Mouse (Mus musculus) liver, embryonic 12.5 days (tissue): ENCODE data around the gene Lrrc29. TPM values are rescaled to one million over a fixed set of nuclear protein-coding genes. Genes with fewer than 3 reads are reported as not detected.
A peak's percentile ranks its signal among the peaks of the same experiment; 100 is the strongest.

ENCODE experiments used
- ATAC-seq: fragments of 200-750 bp; cut with Nextera tagmentation; 2 replicates; pipeline ENCODE4 v1.8.0; 2017; ENCODE audit warnings: moderate number of reproducible peaks, mild to moderate bottlenecking, moderate library complexity
- H3K27ac ChIP-seq: fragments of 300-500 bp; sonication (generic); 2 replicates; pipeline ENCODE4 v1.5.1; 2016; ENCODE audit warnings: mild to moderate bottlenecking
- H3K27me3 ChIP-seq: fragments of 300-500 bp; sonication (generic); replicated peaks from 2 replicates; pipeline ENCODE4 v1.6.1; 2016; ENCODE audit warnings: mild to moderate bottlenecking, moderate library complexity
- H3K36me3 ChIP-seq: fragments of 300-500 bp; sonication (generic); 2 replicates; pipeline ENCODE4 v1.6.1; 2016; ENCODE audit warnings: mild to moderate bottlenecking, moderate library complexity
- H3K4me1 ChIP-seq: fragments of 300-500 bp; sonication (generic); 2 replicates; pipeline ENCODE4 v1.6.1; 2016
- H3K4me2 ChIP-seq: fragments of 300-500 bp; sonication (generic); 2 replicates; pipeline ENCODE4 v1.6.1; 2016; ENCODE audit warnings: mild to moderate bottlenecking, moderate library complexity
- H3K4me3 ChIP-seq: fragments of 300-500 bp; sonication (generic); 2 replicates; pipeline ENCODE4 v1.5.1; 2016; ENCODE audit warnings: mild to moderate bottlenecking, moderate library complexity
- H3K9ac ChIP-seq: fragments of 300-500 bp; sonication (generic); 2 replicates; pipeline ENCODE4 v1.6.1; 2016; ENCODE audit warnings: mild to moderate bottlenecking, moderate library complexity
- H3K9me3 ChIP-seq: fragments of 300-500 bp; sonication (generic); replicated peaks from 2 replicates; pipeline ENCODE4 v1.6.1; 2016; ENCODE audit warnings: mild to moderate bottlenecking, moderate library complexity
- WGBS: fragments of 180-500 bp; shearing (Covaris S2); methylation state at CpG from one replicate; pipeline ENCODE4 v1.1.7; 2016; ENCODE audit not compliant: insufficient replicate concordance; 5-methylcytosine and 5-hydroxymethylcytosine counted together
- polyA plus RNA-seq: library from polyadenylated mRNA; unstranded; fragments of >200 nt; fragmentation: Nextera tagmentation; extraction: Ambion mirVana; gene quantifications from 2 replicates; pipeline ENCODE4 v1.2.1, GENCODE M21; 2016

Lrrc29 gene
- polyA plus RNA-seq, 1 experiment from 2014 or later, result 9.9 TPM

DNA sequence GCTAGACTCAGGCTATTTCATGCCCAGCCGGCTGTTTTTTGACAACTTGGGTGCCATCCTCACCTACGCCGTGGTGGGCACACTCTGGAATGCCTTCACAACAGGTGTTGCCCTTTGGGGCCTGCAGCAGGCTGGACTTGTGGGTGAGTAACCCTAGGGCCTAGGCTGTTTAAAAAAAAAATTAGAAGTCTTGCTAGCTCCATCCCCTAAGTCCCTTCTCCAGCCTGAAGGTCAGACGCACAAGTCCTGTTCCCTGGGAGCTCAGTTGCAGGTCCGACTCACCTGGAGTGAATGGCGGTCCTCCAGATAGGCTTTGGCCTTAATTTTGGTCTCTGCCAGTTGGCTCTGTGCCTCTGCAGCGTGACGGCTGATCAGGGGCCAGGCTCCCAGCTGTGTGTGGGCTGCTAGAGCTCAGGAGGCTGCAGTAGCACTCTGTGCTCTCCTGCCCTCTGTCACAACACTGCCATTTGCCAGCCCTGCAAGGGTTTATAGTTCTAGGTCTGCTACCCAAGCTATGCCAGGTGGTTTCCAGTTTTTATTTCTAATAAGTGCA is 27.6 kb upstream of the Lrrc29 start:
- Histone ChIP-seq H3K9me3 (no peaks in the 10 kb centered on the region), H3K4me3 (no peak overlapping the region), H3K4me2 (no peak overlapping the region), H3K9ac (no peak overlapping the region), H3K27me3 (peaks cover 65% of the 10 kb centered on the region), H3K36me3 (no peaks in the 10 kb centered on the region), H3K4me1 (peaks cover 16% of the 10 kb centered on the region), H3K27ac (no peak overlapping the region)
- 77% methylated on average over 8 of the region's 8 CpGs for WGBS
- ATAC-seq, result no peak

DNA sequence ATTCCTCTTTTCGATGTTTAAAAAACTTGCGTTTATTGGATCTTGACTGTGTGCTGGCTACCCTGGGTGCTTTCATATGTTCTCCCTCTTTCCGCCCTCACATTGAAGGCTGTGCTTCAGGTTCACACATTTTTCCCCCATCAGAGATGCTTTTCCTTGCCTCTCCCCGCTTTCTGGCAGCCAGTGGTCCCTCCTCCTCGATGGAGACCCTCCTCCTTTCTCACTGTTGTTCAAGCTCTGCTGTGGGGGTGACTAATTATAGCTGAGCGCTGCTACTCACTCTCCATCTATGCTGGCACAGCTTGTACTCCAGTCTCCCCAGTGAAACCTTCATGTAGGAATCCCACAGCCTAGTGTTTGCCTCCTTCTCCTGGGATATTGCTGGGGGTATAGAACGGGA is 24.1 kb upstream of the Lrrc29 start:
- no peak overlapping the region for H3K4me3 ChIP-seq
- 48% methylated on average over 7 of the region's 7 CpGs for WGBS
- H3K9me3 ChIP-seq, result no peaks in the 10 kb centered on the region
- no peak overlapping the region for H3K4me2 ChIP-seq
- H3K27me3 ChIP-seq, result peaks cover 84% of the 10 kb centered on the region
- no peak overlapping the region for H3K9ac ChIP-seq
- peaks cover 44% of the 10 kb centered on the region for H3K4me1 ChIP-seq
- ATAC-seq, result no peak
- no peak overlapping the region for H3K27ac ChIP-seq
- no peaks in the 10 kb centered on the region for H3K36me3 ChIP-seq

DNA sequence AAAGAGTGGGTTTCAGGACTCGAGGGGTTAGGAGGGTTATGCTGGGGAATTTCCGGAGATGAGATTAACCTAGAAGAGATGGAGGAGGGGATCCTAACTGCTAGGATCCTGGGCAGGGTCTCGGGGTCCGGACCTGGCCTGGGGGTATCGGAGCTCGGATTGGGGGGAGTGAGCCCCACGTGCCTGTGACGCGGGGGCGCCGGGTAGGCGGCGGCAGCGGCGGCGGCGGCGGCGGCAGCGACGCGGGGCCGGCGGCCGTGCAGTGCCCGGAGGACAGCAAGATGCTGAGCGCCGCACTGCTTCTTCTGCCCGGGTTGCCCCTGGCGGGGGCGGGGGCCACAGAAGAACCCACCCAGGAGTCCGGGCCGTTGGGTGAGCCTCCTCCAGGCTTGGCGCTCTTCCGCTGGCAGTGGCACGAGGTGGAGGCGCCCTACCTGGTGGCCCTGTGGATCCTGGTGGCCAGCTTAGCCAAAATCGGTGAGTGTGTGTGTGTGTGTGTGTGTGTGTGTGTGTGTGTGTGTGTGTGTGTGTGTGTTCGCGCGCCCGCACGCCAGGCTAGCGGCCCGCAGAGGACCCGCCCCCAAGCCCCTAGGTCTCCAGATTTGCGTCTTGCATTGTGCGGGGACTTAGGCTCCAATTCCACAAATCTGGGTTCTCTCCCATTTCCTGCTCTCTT is 23.2 kb upstream of the Lrrc29 start:
- 3% methylated on average over 40 of the region's 48 CpGs for WGBS
- peaks cover 51% of the 10 kb centered on the region for H3K4me1 ChIP-seq
- no peak overlapping the region for H3K27ac ChIP-seq
- H3K9ac ChIP-seq, result peak overlapping the region; percentile 54
- H3K36me3 ChIP-seq, result no peaks in the 10 kb centered on the region
- peaks cover 91% of the 10 kb centered on the region for H3K27me3 ChIP-seq
- peak overlapping the region; percentile 70 for H3K4me3 ChIP-seq
- no peak for ATAC-seq
- H3K9me3 ChIP-seq, result no peaks in the 10 kb centered on the region
- H3K4me2 ChIP-seq, result peak overlapping the region; percentile 98

DNA sequence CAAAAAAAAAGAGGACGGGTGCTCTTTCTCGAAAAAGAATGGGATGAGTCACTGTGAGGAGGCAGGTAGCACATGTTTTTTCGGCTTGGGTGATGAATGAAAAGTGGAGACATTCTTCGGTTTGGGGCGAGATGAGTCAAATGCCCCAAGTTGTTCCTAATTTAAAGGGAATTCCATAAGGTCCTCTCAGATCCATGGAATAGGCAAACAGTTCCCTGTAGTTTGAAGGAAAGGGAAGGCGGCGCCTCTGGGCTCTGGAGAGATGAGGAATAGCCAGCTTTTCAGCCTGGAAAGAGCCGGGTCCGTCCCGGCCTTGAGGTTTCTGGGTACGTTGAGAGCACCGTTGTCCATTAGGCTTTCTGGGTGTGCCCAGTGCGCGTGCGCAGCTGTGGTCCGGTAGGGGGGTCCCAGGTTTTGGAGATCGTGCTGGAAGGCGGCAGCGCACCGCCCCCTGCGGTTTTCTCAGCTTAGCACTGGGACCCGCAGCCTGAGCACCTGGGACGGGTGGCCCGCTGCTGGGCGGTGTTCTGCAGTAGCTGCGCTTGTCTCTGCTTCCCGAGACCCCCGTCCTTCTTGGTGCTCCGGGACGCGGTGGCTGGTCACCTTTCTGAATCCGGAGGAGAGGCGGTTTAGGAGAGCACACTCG is 22.5 kb upstream of the Lrrc29 start, which contains the start of gene Slc9a5:
Gene Slc9a5, plus strand, starts transcription at position 394 of the 646 bp plus-strand sequence.
- no peaks in the 10 kb centered on the region for H3K9me3 ChIP-seq
- H3K36me3 ChIP-seq, result no peaks in the 10 kb centered on the region
- ATAC-seq, result no peak
- peaks cover 57% of the 10 kb centered on the region for H3K4me1 ChIP-seq
- peak within 1 kb of the TSS; percentile 70 for H3K4me3 ChIP-seq
- H3K9ac ChIP-seq, result peak within 1 kb of the TSS; percentile 77
- peak within 1 kb of the TSS; percentile 98 for H3K4me2 ChIP-seq
- 1% methylated on average over 34 of the region's 34 CpGs for WGBS
- H3K27me3 ChIP-seq, result peaks cover 89% of the 10 kb centered on the region
- H3K27ac ChIP-seq, result peak within 1 kb of the TSS; percentile 74; the same call in 1 of the 2 replicates

DNA sequence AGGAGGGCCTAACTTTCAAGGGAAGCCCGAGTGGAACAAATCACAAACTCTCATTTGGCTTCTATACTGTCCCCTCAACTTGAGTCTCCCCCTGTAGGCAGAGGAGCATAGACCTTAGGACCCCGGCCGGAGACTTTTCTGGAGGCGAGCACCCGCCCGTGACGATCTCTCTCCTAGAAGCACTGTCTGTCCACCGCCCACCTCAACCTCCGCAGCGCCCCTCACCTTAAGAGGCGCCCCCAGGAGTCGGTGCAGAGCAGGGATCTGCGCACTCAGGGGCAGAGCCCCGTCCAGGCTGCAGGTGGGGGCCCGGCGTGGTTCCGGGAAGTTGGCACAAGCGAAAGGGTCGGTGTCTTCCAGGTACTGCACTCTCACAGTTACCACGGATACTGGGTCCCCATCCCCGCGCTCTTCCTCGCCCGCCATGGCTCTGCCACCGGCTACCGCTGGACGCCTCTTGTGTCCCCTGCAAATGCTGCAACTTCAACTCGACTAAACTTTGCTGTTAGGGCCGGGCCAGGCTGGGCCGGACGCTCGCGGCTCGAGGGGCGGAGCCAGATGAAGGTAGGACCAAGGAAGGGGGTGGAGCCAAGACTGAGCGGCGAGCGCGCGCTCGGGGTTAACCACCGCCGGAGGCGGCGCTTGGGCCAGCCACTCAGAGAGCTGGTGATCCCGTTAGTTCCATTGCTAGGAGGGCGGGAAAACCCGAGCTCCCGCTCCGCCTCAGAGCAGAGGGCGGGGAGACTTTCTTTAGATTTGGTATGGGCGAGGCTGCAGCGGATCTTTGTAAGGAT is 21.5 kb upstream of the Lrrc29 start, which contains the start of gene Fhod1:
Gene Fhod1, minus strand, starts transcription at position 526 of the 794 bp plus-strand sequence.
- H3K9ac ChIP-seq, result peak within 1 kb of the TSS; percentile 77
- 1% methylated on average over 53 of the region's 53 CpGs for WGBS
- H3K27ac ChIP-seq, result peak within 1 kb of the TSS; percentile 74
- H3K36me3 ChIP-seq, result no peaks in the 10 kb centered on the region
- peak; percentile 91 for ATAC-seq
- no peaks in the 10 kb centered on the region for H3K9me3 ChIP-seq
- H3K4me3 ChIP-seq, result peak within 1 kb of the TSS; percentile 70
- peaks cover 81% of the 10 kb centered on the region for H3K27me3 ChIP-seq
- H3K4me2 ChIP-seq, result peak within 1 kb of the TSS; percentile 98
- peaks cover 62% of the 10 kb centered on the region for H3K4me1 ChIP-seq

GRCm38 (mm10) chr8:105346611-105347427 is 20.7 kb upstream of the Lrrc29 start:
- H3K9me3 ChIP-seq, result no peaks in the 10 kb centered on the region
- H3K9ac ChIP-seq, result peak overlapping the region; percentile 77
- no peaks in the 10 kb centered on the region for H3K36me3 ChIP-seq
- H3K4me1 ChIP-seq, result peaks cover 69% of the 10 kb centered on the region
- H3K4me2 ChIP-seq, result peak overlapping the region; percentile 98
- ATAC-seq, result no peak; the same call in 1 of the 2 replicates
- H3K27ac ChIP-seq, result peak overlapping the region; percentile 74
- 9% methylated on average over 34 of the region's 34 CpGs for WGBS
- H3K27me3 ChIP-seq, result peaks cover 74% of the 10 kb centered on the region
- H3K4me3 ChIP-seq, result peak overlapping the region; percentile 70

DNA sequence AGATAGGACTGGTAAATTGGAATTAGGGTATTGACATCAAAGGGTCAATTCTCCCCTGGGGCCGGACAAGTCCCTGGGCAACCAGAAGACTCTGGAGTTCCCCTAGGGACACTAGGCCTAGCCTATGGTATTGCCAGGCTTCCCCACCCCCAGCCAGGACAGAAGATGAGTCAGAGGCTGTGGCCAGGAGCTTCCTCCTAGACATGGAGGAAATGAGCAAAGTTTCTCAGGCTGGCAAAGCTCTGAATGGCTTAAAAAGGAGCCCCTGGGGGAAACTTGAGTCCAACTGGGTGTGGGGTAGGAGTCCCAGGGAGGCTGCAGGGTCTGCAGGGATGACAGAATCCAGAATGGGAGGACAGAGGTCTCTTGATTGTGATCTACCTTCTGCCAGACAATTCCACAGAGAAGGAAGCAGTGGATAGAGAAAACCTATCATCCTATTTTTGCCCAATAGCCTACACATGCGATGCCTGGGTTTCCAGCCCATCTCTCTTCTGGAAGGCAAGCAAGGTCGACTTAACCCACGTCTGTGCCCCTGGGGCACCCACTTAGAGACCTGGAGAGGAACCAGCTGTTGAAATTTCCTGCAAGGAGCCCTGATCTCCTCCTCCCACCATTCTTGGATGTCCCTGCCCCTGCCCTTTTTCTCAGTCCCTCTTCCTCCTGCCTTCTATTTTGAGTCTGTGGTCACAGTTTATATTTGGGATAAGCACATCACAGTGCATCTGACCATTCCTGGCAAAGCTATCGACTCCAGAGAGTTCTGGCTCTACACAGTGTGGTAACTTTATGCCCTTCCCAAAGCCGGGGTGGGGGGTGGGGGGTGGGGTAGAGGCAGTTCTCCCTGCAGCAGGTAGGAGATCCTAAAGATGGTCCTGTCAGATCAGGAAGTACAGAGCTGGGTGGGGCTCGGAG is 19.2 kb upstream of the Lrrc29 start:
- Histone ChIP-seq H3K9ac (no peak overlapping the region), H3K27me3 (peaks cover 59% of the 10 kb centered on the region), H3K9me3 (no peaks in the 10 kb centered on the region), H3K4me2 (peak overlapping the region; percentile 98), H3K4me1 (peaks cover 82% of the 10 kb centered on the region), H3K4me3 (no peak overlapping the region), H3K36me3 (no peaks in the 10 kb centered on the region), H3K27ac (peak overlapping the region; percentile 38; the same call in 1 of the 2 replicates)
- WGBS, result 20% methylated on average over 7 of the region's 7 CpGs
- ATAC-seq, result no peak

- peaks cover 46% of the 10 kb centered on the region for H3K27me3 ChIP-seq
- no peaks in the 10 kb centered on the region for H3K36me3 ChIP-seq
- 69% methylated on average over 8 of the region's 8 CpGs for WGBS
- H3K27ac ChIP-seq, result no peak overlapping the region
- no peak for ATAC-seq
- no peak overlapping the region for H3K4me3 ChIP-seq
- H3K4me2 ChIP-seq, result no peak overlapping the region
- no peaks in the 10 kb centered on the region for H3K9me3 ChIP-seq
- peaks cover 91% of the 10 kb centered on the region for H3K4me1 ChIP-seq
- H3K9ac ChIP-seq, result no peak overlapping the region; the same call in 1 of the 2 replicates
These were observed 17.9 kb upstream of the Lrrc29 start for GRCm38 (mm10) chr8:105343791-105344574.

GRCm38 (mm10) chr8:105342768-105343167 is 16.7 kb upstream of the Lrrc29 start:
- ATAC-seq, result no peak
- 51% methylated on average over 4 of the region's 4 CpGs for WGBS
- Histone ChIP-seq H3K4me2 (no peak overlapping the region), H3K36me3 (peaks cover under 1% of the 10 kb centered on the region; the same call in 1 of the 2 replicates), H3K27me3 (peaks cover 34% of the 10 kb centered on the region), H3K4me1 (peaks cover 92% of the 10 kb centered on the region), H3K4me3 (no peak overlapping the region), H3K9me3 (no peaks in the 10 kb centered on the region), H3K27ac (no peak overlapping the region), H3K9ac (no peak overlapping the region)

DNA sequence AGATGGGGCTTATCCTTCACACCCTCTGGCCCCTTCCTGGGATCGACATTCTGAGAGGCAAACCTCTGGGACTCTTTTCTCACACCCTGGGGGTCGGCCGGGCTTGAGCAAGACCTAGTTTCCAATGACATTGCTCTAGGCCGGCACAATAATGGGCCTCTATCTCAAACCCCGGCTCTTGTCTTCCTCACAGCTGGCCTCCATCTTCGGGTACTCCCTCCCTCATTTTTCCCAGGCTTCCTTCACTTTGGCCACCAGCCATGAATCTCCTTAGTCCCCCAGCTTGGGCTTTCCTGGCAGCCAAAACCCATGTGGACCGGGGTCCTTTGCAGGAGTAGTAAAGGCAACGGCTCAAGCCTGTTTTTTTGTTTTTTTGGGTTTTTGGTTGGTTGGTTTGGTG is 15.3 kb upstream of the Lrrc29 start:
- ATAC-seq, result no peak
- H3K4me1 ChIP-seq, result peaks cover 84% of the 10 kb centered on the region
- peaks cover 20% of the 10 kb centered on the region for H3K27me3 ChIP-seq
- no peaks in the 10 kb centered on the region for H3K9me3 ChIP-seq
- no peak overlapping the region for H3K4me3 ChIP-seq
- peaks cover 15% of the 10 kb centered on the region for H3K36me3 ChIP-seq
- H3K4me2 ChIP-seq, result no peak overlapping the region
- H3K27ac ChIP-seq, result no peak overlapping the region; the same call in 1 of the 2 replicates
- 62% methylated on average over 8 of the region's 8 CpGs for WGBS
- H3K9ac ChIP-seq, result no peak overlapping the region
